Mouse (Mus musculus): ENCODE results near the gene Gm9922. TPM values are rescaled to one million over a fixed set of nuclear protein-coding genes. Genes with fewer than 3 reads are reported as not detected.

Gene Gm9922
- polyA plus RNA-seq, 1 experiment from 2014 or later, result not detected

GRCm38 (mm10) chr14:101707088-101707487, 22.5 kb downstream of the Gm9922 start:
- no peak for ATAC-seq (ENCODE audit: low FRiP score)
- Histone ChIP-seq H3K27ac (no peak overlapping the region), H3K4me1 (replicated peaks; ENCODE audit: control insufficient read depth, insufficient read depth, low read length) (no peaks in the 10 kb centered on the region), H3K9ac (no peak overlapping the region), H3K4me3 (replicated peaks; ENCODE audit: low read length) (no peak overlapping the region), H3K4me2 (replicated peaks) (no peak overlapping the region), H3K27me3 (ENCODE audit: control insufficient read depth, insufficient read depth, low read length) (no peaks in the 10 kb centered on the region), H3K36me3 (replicated peaks; ENCODE audit: control insufficient read depth, insufficient read depth) (no peaks in the 10 kb centered on the region), H3K9me3 (ENCODE audit: control insufficient read depth, low read length) (no peaks in the 10 kb centered on the region)
- WGBS, result 87% methylated on average over 5 of the region's 5 CpGs
- DNase-seq (ENCODE audit: low spot score), result no peak

GRCm38 (mm10) chr14:101704479-101704878, 25.1 kb downstream of the Gm9922 start:
- H3K4me1 ChIP-seq (replicated peaks; ENCODE audit: control insufficient read depth, insufficient read depth, low read length), result no peaks in the 10 kb centered on the region
- WGBS, result 81% methylated on average over 4 of the region's 4 CpGs
- ATAC-seq (ENCODE audit: low FRiP score), result no peak

GRCm38 (mm10) chr14:101688406-101688805, 41.2 kb downstream of the Gm9922 start:
- WGBS, result 66% methylated on average over 2 of the region's 2 CpGs
- Histone ChIP-seq H3K27ac (no peak overlapping the region), H3K4me2 (replicated peaks) (no peak overlapping the region), H3K27me3 (ENCODE audit: control insufficient read depth, insufficient read depth, low read length) (no peaks in the 10 kb centered on the region), H3K36me3 (replicated peaks; ENCODE audit: control insufficient read depth, insufficient read depth) (peaks cover 30% of the 10 kb centered on the region), H3K9me3 (ENCODE audit: control insufficient read depth, low read length) (no peaks in the 10 kb centered on the region), H3K4me3 (replicated peaks; ENCODE audit: low read length) (no peak overlapping the region), H3K9ac (no peak overlapping the region), H3K4me1 (replicated peaks; ENCODE audit: control insufficient read depth, insufficient read depth, low read length) (no peaks in the 10 kb centered on the region)
- ATAC-seq (ENCODE audit: low FRiP score) (no peak), DNase-seq (ENCODE audit: low spot score) (no peak)

More at GRCm38 (mm10) chr14:101704479-101704878, 25.1 kb downstream of the Gm9922 start:
- no peaks in the 10 kb centered on the region for H3K36me3 ChIP-seq (replicated peaks; ENCODE audit: control insufficient read depth, insufficient read depth)
- no peak overlapping the region for H3K4me2 ChIP-seq (replicated peaks)
- DNase-seq (ENCODE audit: low spot score), result no peak
- H3K4me3 ChIP-seq (replicated peaks; ENCODE audit: low read length), result no peak overlapping the region
- H3K27me3 ChIP-seq (ENCODE audit: control insufficient read depth, insufficient read depth, low read length), result no peaks in the 10 kb centered on the region
- no peaks in the 10 kb centered on the region for H3K9me3 ChIP-seq (ENCODE audit: control insufficient read depth, low read length)
- H3K9ac ChIP-seq, result no peak overlapping the region
- no peak overlapping the region for H3K27ac ChIP-seq

GRCm38 (mm10) chr14:101687696-101688095, 41.9 kb downstream of the Gm9922 start:
- Histone ChIP-seq H3K4me2 (replicated peaks) (no peak overlapping the region), H3K27ac (no peak overlapping the region), H3K36me3 (replicated peaks; ENCODE audit: control insufficient read depth, insufficient read depth) (peaks cover 28% of the 10 kb centered on the region), H3K9me3 (ENCODE audit: control insufficient read depth, low read length) (no peaks in the 10 kb centered on the region), H3K4me3 (replicated peaks; ENCODE audit: low read length) (no peak overlapping the region), H3K4me1 (replicated peaks; ENCODE audit: control insufficient read depth, insufficient read depth, low read length) (no peaks in the 10 kb centered on the region), H3K9ac (no peak overlapping the region), H3K27me3 (ENCODE audit: control insufficient read depth, insufficient read depth, low read length) (no peaks in the 10 kb centered on the region)
- no peak for ATAC-seq (ENCODE audit: low FRiP score)
- WGBS, result 87% methylated on average over 6 of the region's 6 CpGs
- no peak for DNase-seq (ENCODE audit: low spot score)

Other genes starting within 250 kb of the Gm9922 start
- gene Tbc1d4, start 120.6 kb downstream of the Gm9922 start, polyA plus RNA-seq (2014; fragmentation: Nextera tagmentation; extraction: Ambion mirVana), result 5.9 and 8.7 TPM in 2 replicates
- gene Commd6, start 89.1 kb downstream of the Gm9922 start, polyA plus RNA-seq (2014; fragmentation: Nextera tagmentation; extraction: Ambion mirVana), result 86.5 and 91.9 TPM in 2 replicates
- 277 and 278 TPM in 2 replicates for gene Uchl3, start 75.8 kb downstream of the Gm9922 start, polyA plus RNA-seq (2014; fragmentation: Nextera tagmentation; extraction: Ambion mirVana)
- gene Lmo7, start 143 bp upstream of the Gm9922 start, polyA plus RNA-seq (2014; fragmentation: Nextera tagmentation; extraction: Ambion mirVana), result 1.6 and 2.5 TPM in 2 replicates

Measured in hindbrain, embryonic 14.5 days (tissue).